Mouse (Mus musculus): Measurements from ENCODE around the gene Ppp1r36.

Ppp1r36 gene

DNA sequence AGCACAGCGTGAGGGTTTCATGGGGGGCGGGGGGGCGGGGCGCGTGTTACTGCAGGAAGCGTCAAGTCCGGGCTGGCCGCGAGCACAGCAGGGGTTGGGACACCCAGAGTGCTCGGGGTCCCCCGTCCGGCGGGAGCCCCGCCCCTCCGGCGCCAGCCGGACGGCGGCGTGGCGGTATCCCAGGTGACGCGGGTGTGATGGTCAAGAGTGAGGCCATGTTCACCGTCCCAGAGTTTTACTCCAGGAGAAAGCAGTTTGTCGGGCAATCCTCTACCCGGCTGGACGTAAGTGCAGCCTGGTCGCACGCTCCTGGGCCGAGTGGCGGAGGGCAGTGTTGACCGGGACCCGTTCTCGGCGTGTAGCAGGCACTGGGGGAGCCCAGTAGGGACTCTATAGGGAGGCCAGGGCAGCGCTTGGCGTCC is at the start of gene Ppp1r36:
TSS of gene Ppp1r36 (plus strand) at position 106 of the 422 bp plus-strand sequence.
- DNase-seq = peak; percentile 14

DNA sequence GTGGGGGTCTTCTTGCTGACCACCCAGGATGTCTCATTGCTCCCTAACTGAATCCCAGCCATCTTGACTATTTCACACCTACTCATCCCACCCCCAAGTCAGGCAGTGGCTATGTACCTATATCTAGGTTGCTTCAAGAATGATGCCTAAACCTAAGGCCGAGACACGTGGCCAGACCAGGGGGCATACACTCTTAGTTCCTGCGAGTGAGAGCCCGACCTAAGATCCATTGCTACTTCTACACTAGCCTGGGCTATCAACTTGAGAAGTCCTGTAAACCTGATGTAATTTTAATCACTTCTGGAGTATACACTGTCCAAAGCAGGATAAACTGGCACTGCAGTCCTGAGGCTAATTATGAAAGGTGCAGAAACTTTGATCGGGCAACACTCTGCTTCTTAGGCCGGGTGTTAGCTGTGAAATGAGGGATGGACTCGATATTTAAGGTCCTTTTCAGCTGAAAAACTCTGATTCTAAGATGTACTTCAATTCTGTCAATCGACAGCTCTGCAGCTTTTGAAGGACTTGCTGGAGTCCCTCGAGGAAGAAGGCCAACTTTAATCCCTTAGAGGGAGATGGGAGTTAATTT is 49.0 kb upstream of the Ppp1r36 start:
- DNase-seq = no peak

DNA sequence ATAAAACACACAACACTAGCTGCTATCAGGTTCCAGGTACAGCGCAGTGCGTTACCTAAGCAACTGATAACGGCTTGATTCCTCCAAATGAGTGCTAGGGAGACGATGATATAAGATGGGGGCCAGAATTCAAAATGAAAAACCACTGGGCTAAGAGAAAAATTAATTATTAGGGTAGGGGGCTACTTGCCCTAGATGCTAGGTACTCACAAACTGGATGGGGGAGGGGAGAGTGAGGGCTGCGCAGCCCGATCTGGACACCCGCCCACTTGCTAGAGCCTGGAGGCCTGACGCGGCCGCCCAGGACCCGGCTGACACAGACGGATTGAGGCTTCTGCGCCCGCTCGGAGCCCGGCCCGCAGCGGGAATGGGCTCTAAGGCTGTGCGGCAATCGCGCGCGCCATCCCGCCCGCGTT is 48.5 kb upstream of the Ppp1r36 start:
- DNase-seq = no peak

DNA sequence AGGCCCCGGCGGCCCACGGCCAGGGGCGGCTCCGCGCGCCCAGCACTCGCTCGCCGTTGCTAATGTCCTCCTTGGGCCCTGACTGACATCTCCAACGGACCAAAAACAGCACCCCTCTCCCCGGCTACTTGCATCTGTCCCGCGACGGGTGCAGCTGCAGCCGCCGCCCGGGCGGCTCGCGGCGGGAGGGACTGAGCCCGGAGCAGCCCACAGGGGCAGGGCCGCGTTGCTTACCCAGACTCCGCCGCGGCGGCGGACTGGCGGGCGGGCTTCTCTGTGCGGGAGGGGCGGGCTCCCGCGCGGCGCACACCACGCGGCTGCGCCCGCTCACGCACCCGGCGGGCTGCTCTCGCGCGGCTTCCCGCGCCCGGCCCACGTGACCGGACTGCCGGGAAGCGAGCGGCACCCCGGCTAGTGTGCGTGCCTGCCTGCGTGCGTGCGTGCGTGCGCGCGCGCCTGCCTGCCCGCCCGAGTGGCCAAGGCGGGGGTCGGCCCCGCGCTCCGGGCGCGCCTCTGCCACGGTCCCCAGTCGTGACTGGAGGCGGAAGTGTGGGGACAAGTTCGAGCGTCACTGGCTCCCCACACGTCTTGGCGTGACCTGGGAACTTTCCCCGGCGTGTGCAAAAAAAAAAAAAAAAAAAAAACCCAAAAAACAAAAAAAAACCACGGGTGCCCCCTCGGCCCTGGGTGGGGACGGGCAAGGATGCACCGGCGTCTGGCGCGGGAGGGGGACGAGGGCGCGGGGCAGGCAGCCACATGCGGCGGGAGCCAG is 47.9 kb upstream of the Ppp1r36 start, which contains the start of gene Zbtb25:
TSS of gene Zbtb25 (minus strand) at position 397 of the 772 bp plus-strand sequence.
- peak; percentile 78 for DNase-seq

DNA sequence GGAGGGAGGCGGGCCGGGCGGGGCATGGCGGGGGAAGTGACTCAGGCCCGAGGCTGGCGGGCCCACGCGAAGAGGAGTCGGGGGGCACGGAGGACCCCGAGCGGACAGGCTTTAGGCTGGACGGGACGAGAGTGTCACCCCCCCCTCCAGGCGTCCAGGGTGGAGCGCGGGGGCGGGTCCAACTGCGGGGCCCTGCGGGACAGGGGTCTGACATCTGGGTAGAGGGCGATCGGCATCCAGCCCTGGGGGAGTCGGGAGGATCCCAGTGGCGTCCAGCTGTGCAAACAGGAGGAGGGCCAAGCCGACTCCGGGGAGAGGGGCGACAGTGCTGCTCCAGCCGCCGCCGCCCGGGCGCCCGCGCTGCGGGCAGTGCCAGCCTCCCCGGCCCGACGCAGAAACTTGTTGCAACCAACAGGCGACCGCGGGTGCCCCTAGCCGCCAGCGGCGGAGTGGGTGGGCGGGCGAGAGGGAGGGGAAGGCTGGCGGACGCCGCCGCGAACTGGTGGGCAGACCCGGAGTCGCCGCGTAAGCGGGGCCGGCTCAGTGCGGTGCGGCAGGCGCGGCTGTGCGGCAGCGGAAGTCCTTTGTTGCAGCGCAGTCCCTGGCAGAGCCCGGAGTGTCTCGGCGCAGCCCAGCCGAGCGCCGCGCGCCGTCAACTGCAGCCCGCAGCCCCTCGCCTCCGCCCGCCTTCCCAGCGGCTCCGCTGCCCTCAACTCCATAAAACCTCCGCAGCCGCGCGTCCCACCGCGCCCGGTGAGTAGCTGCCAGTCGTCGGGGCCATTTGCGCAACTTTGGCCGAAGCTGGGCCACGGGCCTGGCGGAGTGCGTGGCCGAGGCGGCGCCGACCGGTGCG is 47.1 kb upstream of the Ppp1r36 start, which contains the start of gene Zbtb1:
TSS of gene Zbtb1 (plus strand) at position 289 of the 853 bp plus-strand sequence.
- peak; percentile 88 for DNase-seq

DNA sequence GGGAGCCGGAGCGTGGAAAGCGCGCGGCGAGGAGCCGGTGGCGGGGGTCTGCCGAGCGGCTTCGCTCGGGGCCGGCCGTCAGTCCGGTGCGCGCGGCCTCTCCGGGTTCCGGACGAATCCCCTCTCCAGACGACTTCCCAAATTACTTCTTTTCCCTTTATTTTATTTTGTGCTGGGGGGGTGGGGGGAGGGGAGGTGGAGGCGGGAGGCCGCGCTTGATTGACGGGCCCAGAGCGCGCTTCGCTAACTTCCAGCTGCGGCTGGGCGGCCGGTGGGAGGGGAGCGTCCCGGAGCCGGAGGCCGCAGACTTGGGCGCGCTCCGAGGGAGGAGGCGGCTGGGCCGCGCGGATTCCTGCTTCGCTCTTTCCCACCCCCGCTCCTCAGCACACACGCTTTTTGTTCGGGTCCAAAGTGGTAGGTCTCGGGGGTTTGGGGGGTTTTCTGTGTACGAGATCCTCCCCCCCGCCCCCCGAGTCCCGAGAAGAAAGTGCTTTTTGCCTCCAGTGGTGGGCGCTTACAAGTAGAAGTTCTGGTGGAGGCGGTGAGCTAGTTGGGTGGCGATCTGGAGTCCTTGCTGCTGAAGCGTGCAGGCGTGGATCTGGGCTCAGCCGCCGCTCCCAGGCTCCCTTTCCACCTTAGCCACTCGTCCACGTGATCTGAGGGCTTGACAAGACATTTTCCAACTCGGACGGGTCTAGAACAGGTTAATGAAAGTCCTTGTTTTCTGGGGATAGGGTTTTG is 46.3 kb upstream of the Ppp1r36 start:
- peak; percentile 84 for DNase-seq

DNA sequence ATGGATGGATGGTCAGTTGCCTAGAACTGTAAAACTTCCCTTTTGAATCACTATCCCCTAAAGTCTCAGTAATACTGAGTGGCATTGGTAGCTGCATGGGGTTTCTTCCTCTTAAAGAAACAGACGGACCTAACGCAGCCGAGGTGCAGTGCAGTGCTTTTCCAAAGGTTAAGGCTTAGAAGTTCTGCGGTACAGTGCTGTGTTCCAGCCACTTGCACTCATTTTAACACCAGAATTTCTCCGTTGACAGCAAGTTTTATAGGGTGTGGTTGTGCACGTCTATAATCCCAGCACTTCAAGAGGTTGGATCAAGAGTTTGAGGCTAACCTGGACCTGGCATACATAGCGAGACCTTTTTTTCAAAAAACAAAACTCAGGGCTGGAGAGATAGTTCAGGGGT is 45.3 kb upstream of the Ppp1r36 start:
- no peak for DNase-seq

DNA sequence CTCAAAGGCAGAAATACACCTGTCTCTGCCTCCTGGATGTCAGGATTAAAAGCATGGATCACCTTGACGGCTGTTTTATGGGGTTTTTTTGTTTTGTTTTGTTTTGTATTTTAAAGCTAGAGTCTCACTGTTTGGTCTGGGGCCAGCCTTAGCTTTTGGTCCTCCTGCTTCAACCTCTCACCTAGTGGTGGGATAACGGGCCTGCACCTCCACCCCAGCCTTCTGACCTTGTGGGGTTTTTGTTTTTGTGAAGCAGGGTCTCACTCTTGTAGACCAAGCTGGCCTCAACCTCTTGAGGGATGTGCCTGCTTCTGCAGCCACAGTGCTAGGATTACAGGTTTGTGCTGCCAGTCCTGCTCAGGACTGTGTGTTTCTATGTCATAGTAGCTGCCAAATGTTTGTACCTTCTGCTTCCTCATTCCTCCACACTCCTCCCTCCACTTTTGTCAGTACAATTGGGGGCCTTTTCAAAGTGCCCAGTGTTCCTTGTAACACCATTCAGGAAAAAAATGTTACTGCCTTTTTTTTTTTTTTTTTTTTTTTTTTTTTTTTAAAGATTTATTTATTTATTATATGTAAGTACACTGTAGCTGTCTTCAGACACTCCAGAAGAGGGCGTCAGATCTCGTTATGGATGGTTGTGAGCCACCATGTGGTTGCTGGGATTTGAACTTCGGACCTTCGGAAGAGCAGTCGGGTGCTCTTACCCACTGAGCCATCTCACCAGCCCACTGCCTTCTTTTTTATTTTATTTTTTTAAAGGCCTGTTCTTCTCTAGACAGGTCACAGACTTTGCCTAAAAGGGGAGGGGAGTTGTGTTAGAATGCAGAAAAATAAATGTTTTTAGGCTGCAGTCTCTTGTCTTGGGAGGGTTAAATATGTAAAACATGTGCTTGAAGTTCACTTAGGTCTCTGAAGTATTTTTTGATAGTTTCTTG is 44.2 kb upstream of the Ppp1r36 start:
- DNase-seq = peak; percentile 62

DNA sequence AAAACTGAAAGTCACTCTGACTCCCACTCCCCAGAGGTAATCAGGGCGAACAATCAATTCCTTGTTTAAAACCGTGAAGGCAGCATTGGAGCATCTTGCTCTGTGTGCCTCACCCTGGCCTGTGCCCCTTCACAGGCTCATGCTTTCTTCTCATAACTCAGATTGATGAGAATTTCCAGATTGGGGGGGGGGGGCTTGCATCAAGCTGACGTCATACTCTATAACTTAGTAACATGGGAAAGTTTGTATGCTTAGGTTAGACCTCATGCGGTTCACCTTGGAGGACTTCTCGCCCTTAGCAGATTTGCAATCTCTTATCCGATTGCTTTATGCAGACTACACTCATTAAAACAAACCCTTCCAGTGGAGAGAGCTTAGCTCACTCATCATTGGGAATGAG is 43.3 kb upstream of the Ppp1r36 start:
- no peak for DNase-seq

DNA sequence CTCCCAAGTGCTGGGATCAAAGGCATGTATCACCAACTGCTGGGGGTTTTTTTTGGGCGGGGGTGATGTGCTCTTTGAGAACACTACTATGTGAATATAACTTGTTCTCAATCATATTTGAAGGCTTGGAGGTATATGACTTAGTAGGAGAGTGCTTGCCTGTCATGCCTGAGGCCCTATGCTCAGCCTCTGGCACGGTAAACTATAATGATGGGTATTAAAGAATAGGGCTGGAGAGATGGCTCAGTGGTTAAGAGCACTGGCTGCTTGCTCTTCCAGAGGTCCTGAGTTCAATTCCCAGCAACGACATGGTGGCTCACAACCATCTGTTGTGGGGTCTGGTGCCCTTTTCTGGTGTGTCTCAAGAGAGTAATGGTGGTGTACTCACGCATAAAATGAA is 42.4 kb upstream of the Ppp1r36 start:
- no peak for DNase-seq

DNA sequence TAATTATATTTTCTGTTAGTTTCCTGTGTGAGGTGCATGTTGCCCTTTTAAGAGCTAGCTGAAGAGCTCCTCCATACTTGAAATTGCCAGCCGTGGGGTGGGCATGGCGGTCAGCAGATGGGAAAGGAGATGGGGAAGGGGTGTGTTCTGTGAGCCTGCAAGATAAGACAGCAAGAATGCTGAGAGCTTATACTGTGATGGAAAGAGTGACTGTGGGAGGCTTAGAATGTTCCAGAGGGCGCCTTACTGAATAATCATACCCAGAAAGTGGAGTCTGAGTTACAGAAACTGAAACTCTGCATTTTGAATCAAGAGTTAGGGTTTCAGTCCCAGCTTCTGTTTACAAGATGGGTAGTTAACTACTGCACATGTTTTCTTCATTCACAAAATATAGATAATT is 41.8 kb upstream of the Ppp1r36 start:
- DNase-seq = no peak

DNA sequence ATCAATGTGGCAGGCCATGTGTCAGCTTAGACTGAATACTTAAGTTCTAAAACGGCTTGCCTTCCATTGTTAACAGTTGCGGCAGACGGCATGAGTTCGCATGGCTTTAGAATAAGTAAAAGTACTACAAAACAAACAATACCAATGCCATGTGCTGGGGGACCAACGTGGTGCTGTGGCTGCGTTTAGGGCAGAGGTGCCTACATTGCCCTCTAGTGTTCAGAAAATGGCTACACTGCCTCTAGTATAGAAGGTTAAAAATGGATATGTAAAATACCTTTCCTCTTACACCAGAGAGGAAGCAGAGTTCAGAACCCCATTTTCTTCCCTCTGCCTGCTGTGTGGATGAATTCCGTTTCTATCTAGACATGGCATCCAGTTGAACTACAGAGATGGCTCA is 40.7 kb upstream of the Ppp1r36 start:
- DNase-seq = peak; percentile 70

DNA sequence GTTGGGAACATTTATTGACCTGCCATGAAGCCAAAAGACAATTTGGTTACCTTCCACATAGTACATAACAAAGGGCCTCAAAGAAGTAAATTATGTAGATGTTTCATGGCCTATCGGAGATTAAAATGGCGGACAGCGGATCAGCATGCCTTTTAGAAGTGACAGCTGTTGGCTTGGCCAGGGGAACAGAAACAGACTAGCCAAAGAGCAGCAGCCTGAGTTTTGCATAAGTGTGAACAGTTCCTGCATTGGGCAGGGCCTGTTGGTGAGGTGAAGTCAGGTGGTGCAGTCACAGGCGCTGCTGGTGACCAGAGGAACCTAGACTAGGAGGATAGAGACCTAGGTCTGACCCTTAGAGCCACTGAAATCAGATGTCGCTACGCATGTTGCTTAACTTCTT is 40.3 kb upstream of the Ppp1r36 start:
- no peak for DNase-seq

DNA sequence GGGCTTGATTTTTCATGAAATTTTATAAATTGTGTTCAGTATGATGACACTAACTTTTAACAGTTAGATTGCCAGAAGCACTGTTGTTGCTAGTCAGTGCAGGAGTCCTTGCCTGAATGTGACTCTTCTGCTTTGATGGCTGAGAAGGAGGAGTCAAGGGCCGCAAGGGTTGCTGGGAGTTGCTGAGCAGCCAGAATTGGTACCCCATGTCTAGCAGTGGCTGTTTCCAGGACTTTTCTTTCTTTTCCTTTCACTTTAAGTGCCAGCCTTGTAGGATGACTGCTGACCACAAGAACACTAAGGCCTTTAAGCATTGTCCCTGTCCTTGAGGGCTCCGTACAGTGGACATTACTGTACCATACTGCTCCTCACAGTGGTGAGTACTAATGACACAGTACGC is 39.6 kb upstream of the Ppp1r36 start:
- DNase-seq = no peak

DNA sequence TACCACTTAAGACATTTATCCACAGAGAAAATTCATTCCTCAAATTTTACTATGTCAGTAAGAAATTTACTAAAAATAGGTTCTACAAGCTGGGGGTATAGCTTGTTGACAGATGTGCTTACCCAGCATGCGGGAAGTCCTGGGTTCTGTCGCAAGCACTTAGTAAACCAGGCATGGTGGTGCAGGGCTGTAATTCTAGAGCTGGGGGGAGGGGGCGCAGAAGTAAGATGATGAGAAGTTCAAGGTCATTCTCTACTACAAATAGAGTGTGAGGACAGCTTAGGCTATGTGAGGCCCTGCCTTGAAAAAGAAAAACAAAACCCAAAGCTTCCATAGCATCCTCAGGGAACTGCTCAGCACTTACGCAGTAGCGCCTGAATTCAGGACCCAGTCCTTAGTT is 38.8 kb upstream of the Ppp1r36 start:
- no peak for DNase-seq

DNA sequence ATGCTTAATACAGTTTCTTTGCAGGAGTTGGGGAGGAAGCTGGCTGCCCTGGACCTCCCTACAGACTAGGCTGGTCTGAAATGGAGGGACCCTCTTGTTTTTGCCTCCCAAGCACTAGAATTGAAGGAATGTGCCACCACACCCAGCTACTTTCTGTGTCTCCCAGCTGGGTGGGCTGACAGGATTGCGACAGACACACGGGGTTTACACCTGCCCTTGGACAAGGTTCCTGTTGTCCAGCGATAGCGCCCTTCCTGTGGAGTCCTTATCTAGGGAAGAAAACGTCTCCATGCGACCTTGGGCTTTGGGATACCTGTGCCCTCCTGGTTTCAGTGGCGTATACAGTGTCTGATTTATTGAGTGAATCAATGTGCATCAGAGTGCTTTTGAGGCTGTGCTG is 37.2 kb upstream of the Ppp1r36 start:
- DNase-seq = no peak

DNA sequence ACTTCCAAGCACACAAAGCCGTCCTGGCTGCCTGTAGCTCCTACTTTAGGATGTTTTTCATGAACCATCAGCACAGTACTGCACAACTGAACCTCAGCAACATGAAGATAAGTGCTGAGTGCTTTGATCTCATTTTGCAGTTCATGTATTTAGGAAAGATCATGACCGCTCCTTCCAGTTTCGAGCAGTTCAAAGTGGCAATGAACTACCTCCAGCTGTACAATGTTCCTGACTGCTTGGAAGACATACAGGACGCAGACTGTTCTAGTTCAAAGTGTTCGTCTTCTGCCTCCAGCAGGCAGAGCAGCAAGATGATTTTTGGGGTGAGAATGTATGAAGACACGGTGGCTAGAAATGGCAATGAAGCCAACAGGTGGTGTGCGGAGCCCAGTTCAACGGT is 32.0 kb upstream of the Ppp1r36 start:
- no peak for DNase-seq

DNA sequence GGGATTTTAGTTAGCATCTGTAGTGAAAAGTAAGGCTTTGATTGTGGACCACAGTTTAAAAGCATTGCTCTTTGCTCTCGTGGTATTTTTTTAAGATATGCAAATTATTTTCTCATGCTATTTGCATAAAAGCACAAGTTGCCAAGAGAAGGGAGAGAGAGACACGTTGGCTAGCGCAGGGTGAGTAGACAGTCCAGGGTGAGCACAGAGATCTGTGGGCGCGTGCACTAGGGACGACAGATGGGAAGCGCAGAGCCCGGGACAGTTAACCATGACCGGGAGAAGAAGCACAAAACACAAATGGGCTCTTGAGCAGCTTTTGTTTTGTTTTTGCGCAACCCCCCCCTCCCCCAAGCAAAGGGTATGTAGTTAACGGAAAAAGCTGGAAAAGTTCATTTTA is 28.5 kb upstream of the Ppp1r36 start:
- no peak for DNase-seq

DNA sequence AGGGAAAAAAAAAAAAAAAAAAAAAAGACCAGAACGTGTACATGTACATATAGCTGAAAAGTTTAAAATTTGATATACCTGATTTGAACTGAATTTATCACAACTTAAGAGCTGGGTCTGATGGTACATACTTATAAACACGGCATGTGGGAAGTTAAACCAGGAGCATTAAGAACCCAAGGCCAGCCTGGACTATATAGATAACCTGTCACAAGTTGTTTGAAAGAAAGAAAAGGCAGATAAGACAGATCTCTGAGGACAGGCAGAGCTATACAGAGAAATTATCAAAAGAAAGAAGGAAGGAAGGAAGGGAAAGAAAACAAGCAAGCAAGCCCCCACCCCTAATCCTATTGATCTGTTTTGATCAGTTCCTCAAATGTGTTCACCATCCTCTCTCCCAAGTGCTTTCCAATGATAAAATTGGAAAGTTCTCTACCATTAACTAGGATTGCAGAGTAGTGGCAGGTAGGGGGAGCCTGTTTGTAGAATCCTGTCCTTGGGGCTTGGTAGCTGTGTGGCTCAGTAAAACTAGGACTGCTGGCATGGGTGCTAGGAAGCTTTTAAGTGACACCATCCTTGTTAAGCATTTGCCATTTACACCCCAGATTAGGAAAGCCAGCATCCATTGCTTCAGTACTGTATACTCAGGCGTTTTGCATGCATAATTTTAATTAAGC is 25.6 kb upstream of the Ppp1r36 start:
- DNase-seq = no peak

DNA sequence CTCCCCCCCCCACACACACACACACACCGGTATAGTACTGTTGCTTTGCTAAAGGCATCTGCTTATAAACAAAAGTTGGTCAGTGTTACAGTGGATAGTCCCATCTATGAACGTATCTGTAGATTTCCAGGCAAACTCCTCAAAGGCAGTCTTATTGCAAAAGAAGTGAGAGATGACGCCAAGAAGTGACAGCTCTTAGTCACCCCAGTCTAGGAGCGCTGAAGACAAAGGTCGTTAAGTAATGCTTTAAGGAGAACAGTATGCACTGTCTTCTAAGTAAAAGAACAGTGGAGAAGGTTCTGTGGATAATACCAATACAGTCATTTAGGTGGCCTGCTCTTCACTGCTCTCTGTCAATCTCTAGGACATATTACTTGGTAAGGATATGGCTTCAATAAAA is 24.4 kb upstream of the Ppp1r36 start:
- no peak for DNase-seq

DNA sequence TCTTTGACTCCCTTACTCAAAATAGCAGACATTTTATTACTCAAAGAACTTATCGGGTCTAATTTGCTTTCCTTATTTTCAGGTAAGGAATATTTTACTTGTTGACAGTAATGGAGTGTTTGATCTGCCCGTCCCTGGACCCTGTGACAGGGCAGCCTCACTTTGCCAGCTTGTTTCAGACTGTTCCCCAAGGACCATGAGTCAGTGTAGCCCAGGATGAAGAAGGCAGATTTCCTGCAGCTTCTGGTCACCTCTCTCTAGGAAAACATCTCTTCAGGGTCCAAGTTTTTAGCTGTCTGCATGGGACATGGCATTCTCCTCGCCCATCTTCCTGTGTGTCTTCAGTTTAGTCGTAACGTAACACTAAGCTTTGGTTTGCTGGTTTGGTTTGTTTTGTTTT is 20.1 kb upstream of the Ppp1r36 start:
- no peak for DNase-seq

Data from thymus, postnatal 14 days (tissue).